Mouse (Mus musculus) MEL (cell line): ENCODE results near the gene Hpn.

ENCODE experiments used
- CTCF ChIP-seq, 3 experiments: IDR thresholded peaks in 2 of 3; conservative IDR thresholded peaks in 1 of 3; 2 replicates each; pipeline ENCODE4 v1.5.1; 2011 to 2012; ENCODE audit warnings: low read length in 3 of 3, low read depth in 2 of 3, mild to moderate bottlenecking in 2 of 3, improper control_type of control experiment in 1 of 3, inconsistent platforms in 1 of 3, mixed read lengths in 1 of 3, moderate library complexity in 1 of 3; ENCODE audit not compliant: control insufficient read depth in 1 of 3, insufficient read depth in 1 of 3, poor library complexity in 1 of 3, severe bottlenecking in 1 of 3
- HCFC1 ChIP-seq: IDR thresholded peaks from 2 replicates; pipeline ENCODE4 v1.6.1; 2012; ENCODE audit warnings: low read depth, mild to moderate bottlenecking, inconsistent platforms, low read length, improper control_type of control experiment, moderate library complexity
- MXI1 ChIP-seq: IDR thresholded peaks from 2 replicates; pipeline ENCODE4 v1.6.1; 2011; ENCODE audit warnings: mild to moderate bottlenecking, low read depth, low read length, improper control_type of control experiment
- MYC ChIP-seq: IDR thresholded peaks from 2 replicates; pipeline ENCODE4 v1.6.1; 2011; ENCODE audit warnings: low read depth, mild to moderate bottlenecking, low read length, improper control_type of control experiment, moderate library complexity
- POLR2A ChIP-seq, 2 experiments: IDR thresholded peaks; 2 replicates each; pipeline ENCODE4 v1.6.1; 2011 to 2012; ENCODE audit warnings: low read length in 2 of 2, mild to moderate bottlenecking in 2 of 2, control low read depth in 1 of 2, improper control_type of control experiment in 1 of 2, low read depth in 1 of 2, moderate library complexity in 1 of 2; ENCODE audit not compliant: control insufficient read depth in 1 of 2, insufficient read depth in 1 of 2, poor library complexity in 1 of 2
- SIN3A ChIP-seq: IDR thresholded peaks from 2 replicates; pipeline ENCODE4 v1.6.1; 2012; ENCODE audit warnings: low read length, improper control_type of control experiment, inconsistent platforms
- USF1 ChIP-seq: IDR thresholded peaks from 2 replicates; pipeline ENCODE4 v1.6.1; 2014; ENCODE audit warnings: low read depth, mild to moderate bottlenecking, inconsistent platforms, low read length, improper control_type of control experiment, moderate library complexity
- USF2 ChIP-seq, 2 experiments: IDR thresholded peaks; 2 replicates each; pipeline ENCODE4 v1.6.1; 2011 to 2012; ENCODE audit warnings: improper control_type of control experiment in 2 of 2, low read length in 2 of 2, borderline replicate concordance in 1 of 2, inconsistent platforms in 1 of 2, low read depth in 1 of 2, mild to moderate bottlenecking in 1 of 2; ENCODE audit not compliant: insufficient read depth in 1 of 2

GRCm38 (mm10) chr7:31050921-31051320, 64.2 kb downstream of the Hpn start:
- TF ChIP-seq HCFC1 = no peak
- no peak for TF ChIP-seq SIN3A
- no peak for TF ChIP-seq CTCF (IDR thresholded peaks at IDR 0.05 in 2 of 3, conservative IDR thresholded peaks at IDR 0.05 in 1 of 3; ENCODE audit: control insufficient read depth in 1 of 3, insufficient read depth in 1 of 3, low read depth in 2 of 3, low read length in 3 of 3, poor library complexity in 1 of 3, severe bottlenecking in 1 of 3)
- TF ChIP-seq POLR2A (IDR thresholded peaks at IDR 0.05; ENCODE audit: control insufficient read depth in 1 of 2, insufficient read depth in 1 of 2, low read depth in 1 of 2, low read length in 2 of 2, poor library complexity in 1 of 2) = no peak
- TF ChIP-seq USF2 (IDR thresholded peaks at IDR 0.05; ENCODE audit: borderline replicate concordance in 1 of 2, insufficient read depth in 1 of 2, low read depth in 1 of 2, low read length in 2 of 2) = no peak
- TF ChIP-seq USF1 = no peak
- TF ChIP-seq MXI1 = no peak
- no peak for TF ChIP-seq MYC
